Mouse (Mus musculus) heart, postnatal 4 days (tissue): Measurements from ENCODE around the gene Sec24b. TPM values are rescaled to one million over a fixed set of nuclear protein-coding genes. Genes with fewer than 3 reads are reported as not detected.

ENCODE experiments used
- DNase-seq: peaks from one replicate; pipeline ENCODE4 v3.0.0; 2021
- total RNA-seq, 2 experiments: library from RNA; stranded (reverse); gene quantifications; 2 replicates each; pipeline ENCODE4 v1.2.3; 2021

Sec24b gene
- total RNA-seq: 10 to 100 TPM; 41.4 to 42.0 TPM

DNA sequence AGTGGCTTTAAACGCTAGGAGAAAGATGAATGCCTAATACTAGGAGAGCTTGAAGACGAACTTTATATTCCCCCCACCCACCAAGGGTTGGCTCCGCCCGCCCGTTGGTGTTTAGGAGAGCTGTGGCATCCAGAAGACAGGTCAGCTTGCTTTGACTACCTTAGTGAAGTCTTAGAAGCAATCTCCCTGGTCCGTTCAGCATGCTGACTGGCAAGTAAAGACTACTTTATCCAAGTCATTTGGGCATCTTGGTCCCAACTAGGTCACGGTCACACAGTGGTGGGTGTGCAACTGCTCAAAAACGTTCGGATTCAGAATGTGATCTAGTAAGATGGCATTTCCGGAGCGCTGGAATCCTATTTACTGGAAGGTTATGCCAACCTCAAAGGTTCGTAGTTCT is at the start of gene Sec24b:
TSS of gene Sec24b (minus strand) at position 273 of the 400 bp plus-strand sequence.
- DNase-seq: peak; percentile 36

GRCm38 (mm10) chr3:130104471-130104870 is 43.1 kb upstream of the Sec24b start:
- no peak for DNase-seq

DNA sequence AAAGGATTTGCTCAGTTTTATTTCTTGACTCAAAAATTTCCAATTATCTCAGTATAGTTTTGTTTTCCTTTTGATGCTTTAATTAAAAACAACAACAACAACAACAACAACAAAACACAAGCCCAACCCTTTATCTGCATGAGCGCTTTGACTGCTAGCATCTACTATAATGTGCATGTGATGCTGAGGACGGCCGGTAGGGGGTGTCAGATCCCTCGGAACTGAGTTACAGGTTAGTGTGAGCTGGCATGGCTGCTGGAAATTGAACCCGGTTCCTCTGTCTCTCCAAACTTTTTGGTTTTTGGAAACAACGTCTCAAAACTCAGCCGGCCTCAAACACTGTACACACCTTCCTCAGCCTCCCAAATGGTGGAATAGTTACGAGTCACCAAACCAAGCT is 42.1 kb upstream of the Sec24b start:
- DNase-seq: peak; percentile 39

- peak; percentile 64 for DNase-seq
Measured at GRCm38 (mm10) chr3:130095160-130095781, 33.9 kb upstream of the Sec24b start.

- DNase-seq: no peak
Measured at GRCm38 (mm10) chr3:130094125-130094704, 32.9 kb upstream of the Sec24b start.

GRCm38 (mm10) chr3:130090460-130090859 is 29.1 kb upstream of the Sec24b start:
- DNase-seq: no peak

GRCm38 (mm10) chr3:130088654-130089053 is 27.3 kb upstream of the Sec24b start:
- no peak for DNase-seq

DNA sequence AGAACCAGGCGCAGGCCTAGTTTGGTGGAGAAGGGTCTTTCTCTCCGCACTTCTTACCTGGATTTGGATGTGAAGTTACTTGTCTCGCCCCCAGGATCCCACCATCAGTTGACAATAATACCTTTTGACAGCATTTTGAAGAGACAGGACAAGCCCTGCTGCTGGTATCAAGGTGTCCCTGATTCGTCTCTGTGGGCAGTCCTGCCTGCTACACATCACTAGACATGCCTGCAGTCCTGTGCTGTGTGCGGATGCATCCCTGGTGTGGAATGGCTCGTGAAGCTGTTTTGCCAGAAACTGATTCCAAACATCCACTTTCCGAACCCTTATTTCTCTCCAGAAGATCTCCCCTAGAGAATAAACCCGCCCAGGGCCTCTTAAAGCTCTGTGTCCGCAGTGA is 26.1 kb upstream of the Sec24b start:
- no peak for DNase-seq

DNA sequence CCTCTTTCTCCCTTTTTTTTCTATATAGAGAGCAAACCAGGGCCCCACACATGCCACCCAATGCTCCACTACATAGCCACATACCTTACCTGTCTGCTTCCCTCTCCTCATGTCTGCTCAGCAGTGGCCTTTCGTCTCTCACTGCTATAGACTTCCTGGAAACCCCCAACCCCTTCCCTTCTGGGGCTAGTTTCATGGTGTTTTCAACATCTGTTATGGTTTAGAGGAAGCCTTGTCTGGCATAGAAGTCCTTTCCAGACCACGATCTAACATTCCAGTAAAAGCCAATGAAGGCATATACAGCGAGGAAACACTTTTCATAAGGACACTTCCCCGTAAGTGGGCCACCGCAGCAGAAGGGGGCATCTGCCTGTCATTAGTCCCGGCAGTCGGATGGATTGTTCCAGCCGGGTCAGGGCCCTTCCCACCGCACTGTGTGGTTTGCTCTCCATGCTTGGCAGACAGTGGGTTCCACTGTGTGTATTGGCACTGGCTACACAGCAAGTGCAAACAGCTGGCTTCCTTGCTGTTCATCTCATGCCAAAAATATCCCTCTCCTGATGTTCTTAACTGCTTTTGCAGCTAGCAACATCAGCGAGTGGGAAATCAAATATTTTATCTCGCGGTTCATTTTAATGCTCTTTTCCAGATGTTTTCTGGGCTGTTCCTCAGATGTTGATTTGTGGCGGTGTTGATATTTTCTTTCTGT is 25.2 kb upstream of the Sec24b start:
- peak; percentile 56 for DNase-seq

DNA sequence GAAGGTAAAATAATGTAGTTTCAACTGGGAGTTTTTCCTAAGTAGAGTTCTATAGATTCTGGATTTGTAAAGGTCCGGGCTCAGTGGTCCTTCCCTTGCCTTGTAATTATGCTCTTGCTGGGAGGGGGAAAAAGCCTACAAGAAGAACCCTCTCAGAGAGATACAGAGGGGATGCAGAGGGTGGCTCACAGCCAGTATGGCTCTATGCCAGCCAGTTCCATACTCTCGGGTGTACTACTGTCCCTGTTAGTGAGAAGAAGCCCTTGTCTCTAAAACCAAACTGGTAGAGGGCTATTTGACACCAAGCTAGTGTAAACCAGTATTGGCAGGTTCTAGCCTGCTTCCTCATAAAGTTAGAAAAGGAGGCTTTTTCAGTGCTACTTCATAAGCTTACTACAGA is 22.0 kb upstream of the Sec24b start:
- no peak for DNase-seq

DNA sequence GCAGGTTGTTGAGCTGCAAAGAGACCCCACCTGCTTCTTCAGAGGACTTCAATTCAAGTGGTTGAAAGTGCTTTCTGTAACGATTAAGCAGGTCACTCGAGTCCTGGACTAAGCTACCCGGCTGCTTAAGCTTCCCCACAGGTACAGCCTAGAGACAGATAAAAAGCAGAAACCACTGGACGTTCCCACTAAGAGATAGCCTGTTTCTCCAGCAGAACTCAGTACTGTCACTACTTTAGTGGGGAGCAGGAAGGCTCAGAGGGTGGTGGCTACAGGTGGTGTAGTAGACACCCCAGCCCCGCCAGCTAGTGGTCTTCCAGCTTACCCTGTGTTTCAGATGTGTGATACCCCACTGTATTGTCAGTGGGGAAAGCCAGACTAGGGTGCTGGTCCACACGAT is 19.3 kb upstream of the Sec24b start:
- DNase-seq: no peak

- DNase-seq: peak; percentile 78
Measured at GRCm38 (mm10) chr3:130079794-130080193, 18.4 kb upstream of the Sec24b start.

- DNase-seq: no peak
Measured at GRCm38 (mm10) chr3:130077291-130077690, 15.9 kb upstream of the Sec24b start.

DNA sequence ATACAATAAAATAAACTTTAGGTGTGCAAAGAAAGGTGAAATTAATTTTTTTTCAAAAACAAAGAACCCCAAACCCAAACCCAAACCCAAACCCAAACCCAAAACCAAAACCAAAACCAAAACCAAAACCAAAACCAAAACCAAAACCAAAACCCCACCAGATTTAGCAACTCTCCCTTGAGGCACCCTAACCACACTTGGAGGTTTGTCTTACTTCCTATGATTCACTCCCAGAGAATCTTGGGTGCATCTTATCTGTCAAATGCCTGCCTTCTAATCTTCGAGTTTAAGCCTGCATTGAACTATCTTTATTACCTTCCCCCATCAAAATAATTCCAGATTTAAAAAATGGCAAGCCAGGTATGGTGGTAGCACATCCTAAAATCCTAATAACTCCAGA is 14.4 kb upstream of the Sec24b start:
- DNase-seq: no peak

DNA sequence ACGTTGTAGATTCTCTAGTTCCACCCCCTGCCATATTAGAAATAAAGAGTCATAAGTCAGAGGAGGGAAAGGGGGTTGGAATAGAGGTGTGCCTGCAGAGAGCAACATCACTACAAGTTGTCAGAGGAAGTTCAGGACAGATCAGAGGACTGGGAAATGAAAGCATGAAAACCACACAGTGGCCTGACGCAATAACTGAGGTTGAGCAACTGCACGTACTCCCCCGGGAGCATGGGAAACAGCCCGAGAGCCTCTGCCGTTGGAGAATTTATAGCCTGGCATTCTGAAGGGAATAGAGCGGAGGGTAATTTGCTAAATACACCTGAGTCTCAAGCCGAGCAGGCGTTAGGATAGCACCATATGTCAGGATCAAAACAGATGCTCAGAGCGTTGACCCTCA is 11.7 kb upstream of the Sec24b start:
- no peak for DNase-seq

DNA sequence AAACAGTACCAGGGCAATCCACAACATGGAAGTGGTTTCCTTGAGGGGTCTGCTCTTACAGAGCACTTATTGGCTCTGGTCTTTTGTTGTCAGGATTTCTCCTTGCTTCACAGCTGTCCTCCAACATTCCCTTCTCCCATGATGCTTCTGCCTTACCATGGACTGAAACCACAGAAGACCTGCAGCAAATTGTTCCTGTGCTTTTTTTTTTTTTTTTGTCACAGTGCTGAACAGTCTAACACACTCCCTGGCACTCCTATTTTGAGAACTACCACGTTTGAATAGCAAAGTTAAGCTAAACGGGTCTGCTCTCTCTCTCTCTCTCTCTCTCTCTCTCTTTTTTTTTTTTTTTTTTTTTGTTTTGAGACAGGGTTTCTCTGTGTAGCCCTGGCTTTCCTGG is 10.6 kb upstream of the Sec24b start:
- DNase-seq: no peak

- peak; percentile 88 for DNase-seq
Measured at GRCm38 (mm10) chr3:130060396-130061029, 840 bp downstream of the Sec24b start.

DNA sequence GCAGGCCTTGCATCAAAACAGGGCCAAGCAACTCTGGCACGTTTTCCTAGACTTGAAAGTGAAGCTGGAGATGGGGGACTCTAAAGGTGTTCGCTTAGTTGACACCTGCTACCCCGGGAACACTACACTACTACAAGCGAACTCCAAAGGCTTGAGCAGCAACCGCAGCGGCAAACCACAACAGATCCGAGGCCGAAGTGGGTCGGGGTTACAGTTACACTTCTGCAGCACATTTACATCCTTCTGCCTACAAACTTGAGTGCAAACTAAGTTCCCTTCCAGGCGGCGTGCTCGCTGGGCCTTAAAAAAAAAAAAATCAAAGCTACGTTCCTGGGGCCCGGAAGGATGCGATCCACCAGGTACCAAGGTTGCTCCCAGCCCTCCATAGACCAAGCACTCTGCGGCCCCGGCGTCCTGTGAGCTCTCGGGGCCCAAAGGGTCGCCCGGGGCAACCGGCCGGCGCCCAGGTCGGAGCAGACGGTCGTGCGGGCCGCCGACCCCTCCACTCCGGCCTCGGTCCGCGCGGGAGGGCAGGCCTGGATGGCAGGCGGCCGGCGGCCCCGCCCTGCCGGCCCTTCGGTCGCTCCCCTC is 1.5 kb downstream of the Sec24b start:
- DNase-seq: no peak

- DNase-seq: no peak
Measured at GRCm38 (mm10) chr3:130058488-130058887, 2.9 kb downstream of the Sec24b start.

GRCm38 (mm10) chr3:130057569-130058345 is 3.6 kb downstream of the Sec24b start:
- no peak for DNase-seq

GRCm38 (mm10) chr3:130055416-130056385 is 5.7 kb downstream of the Sec24b start:
- DNase-seq: no peak
